Mouse (Mus musculus): ENCODE measurements at regions not wholly inside any gene's neighbourhood (a gene's known extent, or its start where the extent isn't known, plus 50 kb on each side); places are given as distances from the start of the nearest gene placed in this dataset.

DNA sequence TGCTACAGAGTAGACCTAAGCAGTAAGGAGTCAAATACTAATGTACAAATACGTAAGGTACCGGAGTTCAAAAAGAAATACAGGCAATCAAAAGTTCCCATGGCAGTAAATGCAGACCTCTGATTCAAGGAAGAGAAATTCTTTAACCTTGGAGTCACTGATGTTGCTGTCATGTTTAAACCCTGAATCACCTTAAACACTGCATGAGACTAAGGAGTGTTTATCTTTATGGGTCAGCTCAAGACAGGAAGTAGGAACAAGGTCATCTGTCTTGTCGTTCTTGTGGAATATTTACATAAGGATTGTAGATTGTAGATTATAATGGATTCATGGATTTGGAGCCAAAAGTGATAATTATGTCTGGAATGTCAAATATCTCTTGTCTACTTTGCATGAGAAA is 1708.7 kb upstream of the Slc10a2 start:
- DNase-seq (ENCODE audit: low spot score in 2 of 2): no peak

DNA sequence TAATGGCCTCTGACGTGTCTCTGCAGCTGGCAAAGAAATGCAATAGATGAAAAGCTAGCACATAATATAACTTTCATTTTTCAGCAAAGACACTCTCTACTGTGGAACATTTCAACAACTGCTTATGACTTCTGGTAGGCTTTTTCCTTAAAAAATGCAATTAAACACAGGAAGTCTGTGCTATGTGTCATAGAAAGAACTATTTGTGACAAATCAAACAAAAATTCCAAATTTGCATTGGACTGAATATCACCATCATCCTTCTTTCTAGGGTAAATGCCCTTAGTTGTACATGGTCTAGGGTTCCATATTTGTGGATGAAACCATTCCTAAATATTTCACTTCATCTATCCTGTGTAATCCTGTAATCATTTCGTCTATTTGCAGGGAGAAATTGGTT is 1702.0 kb upstream of the Slc10a2 start:
- DNase-seq (ENCODE audit: low spot score in 2 of 2): no peak

DNA sequence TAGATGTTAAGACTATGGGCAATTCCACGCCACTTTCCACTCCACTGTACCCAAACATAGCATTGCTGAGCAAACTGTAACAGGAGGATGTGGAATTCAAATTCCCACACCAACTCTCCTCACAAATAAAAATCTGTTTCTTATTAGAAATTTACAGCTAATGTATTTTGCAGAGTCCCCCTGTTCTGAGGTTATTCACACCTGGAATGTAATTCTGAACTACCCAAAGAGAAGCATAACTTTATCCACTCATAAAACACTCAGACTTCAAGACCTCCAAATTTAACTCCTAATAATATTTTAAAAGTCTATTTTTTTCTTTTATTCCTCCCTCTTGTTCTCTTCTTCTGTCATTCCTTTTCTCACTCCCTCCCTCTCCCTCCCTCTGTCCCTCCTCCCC is 1698.0 kb upstream of the Slc10a2 start:
- no peak for DNase-seq (ENCODE audit: low spot score in 2 of 2)

DNA sequence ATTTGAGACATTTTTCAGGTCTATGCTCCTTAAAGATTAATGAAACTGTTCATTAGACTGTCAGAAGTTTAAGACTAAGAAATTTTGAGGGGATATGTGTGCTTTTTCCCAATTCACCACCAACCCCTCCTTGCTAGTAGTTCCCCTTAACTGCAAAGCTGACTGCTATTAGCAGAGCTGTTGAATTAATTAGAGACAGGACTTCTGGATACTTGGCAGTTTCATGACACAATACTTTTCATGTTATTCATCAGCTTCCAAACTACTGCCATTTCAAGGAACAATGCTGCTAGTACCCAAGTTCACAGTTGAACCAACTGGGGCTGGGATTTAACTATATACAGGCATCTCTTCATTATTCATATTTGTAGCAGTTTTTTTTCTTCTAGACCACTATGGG is 1695.9 kb upstream of the Slc10a2 start:
- no peak for DNase-seq (ENCODE audit: low spot score in 2 of 2)

DNA sequence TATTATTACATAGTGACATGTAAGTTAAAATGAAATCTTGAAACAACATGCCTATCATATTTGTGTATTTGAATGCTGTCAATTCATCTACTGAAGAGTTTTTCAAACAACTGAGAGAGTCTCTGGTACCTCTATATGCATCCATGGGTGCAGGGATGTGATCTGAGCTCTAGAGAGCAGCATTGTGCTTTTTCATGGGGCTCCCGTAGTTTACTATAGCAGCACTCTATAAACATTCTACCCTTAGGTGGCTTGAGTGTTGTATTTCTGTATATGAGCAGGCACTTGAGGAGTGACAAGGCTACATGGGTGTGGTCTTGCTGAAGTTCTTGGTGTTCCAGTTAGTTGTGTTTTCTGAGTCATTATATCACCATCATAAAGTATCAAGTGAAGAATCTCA is 1683.9 kb upstream of the Slc10a2 start:
- no peak for DNase-seq (ENCODE audit: low spot score in 2 of 2)

DNA sequence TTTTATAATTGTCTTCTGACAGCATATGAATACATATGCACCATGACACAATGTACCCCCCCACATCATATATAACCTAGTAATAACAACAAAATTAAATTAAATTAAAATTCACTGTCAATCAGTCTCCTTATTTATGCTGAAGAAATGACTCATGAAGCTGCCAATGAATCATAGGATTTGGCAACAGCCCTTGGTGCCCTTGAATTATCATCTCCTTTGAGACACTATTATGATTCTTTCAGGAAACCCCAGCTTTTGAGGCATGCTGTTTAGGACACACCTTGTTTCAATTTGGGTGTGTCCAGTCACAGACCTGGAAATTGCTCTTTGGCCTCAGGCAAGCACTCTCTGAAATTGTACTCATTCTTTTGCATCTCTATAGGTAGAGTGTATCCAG is 1675.8 kb upstream of the Slc10a2 start:
- no peak for DNase-seq (ENCODE audit: low spot score in 2 of 2)

DNA sequence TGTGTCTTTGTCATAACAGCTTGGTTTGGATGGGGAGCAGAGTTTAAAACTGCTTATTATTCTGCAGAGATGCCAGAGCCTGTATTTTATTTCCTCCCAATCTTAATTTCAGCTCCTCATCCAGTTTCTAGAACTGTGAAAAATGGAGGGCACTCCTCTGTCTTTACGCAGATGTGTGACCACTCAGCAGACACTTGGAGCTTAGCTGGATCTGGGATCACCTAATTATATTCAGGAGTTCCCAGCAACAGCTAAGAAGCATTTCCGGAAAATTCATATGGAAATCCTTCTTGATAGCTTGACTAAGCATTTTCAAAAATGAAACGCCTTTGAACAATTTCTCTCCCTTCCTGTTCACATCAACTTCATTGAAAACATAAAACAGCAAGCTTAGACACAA is 1670.0 kb upstream of the Slc10a2 start:
- DNase-seq (ENCODE audit: low spot score in 2 of 2): no peak

DNA sequence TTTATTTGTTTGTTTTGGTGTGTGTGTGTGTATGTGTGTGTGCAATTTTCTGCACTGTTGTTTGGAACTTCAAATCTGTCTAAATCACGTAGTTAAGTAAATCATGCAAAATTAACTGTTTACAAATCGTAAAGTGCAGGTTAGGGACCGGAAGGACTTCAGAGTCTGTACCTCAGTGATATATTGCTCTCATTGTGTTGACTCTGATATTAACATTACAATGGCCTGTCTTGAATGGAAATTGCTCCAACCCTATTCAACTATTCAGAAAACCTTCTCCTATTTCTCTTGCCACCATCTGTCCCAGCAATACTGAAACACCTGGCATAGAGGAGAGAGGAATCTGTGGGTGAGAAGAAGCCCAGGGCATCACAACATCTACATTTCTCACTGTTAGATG is 1624.4 kb upstream of the Slc10a2 start:
- DNase-seq (ENCODE audit: low spot score in 2 of 2): no peak

DNA sequence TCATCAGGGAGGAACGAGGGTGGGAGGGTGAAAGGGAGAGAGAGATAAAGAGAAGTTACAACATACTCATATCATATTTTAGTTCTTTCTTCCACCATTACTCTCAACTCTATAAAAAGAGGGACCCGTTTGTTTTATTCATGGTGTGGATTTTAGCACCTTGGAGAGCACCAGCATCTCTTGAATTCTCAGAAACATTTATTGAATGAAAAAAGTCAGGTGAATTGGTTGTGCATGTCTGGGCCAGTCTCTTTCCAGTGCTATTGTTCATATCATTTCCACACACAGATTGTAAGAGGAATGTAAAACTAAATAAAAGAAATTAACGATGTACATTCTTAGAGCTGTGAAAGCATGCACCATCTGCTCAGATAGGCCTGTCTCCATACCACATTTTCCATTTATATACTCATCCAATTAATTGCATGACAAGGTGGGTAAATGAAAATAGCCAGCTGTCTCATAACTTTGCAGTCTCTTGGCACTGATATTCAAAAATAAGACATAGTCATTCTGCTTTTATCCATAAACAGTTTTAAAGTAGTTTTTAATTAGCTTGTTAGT is 1603.8 kb upstream of the Slc10a2 start:
- peak; percentile 6 to 13 for DNase-seq (ENCODE audit: low spot score in 2 of 2)

DNA sequence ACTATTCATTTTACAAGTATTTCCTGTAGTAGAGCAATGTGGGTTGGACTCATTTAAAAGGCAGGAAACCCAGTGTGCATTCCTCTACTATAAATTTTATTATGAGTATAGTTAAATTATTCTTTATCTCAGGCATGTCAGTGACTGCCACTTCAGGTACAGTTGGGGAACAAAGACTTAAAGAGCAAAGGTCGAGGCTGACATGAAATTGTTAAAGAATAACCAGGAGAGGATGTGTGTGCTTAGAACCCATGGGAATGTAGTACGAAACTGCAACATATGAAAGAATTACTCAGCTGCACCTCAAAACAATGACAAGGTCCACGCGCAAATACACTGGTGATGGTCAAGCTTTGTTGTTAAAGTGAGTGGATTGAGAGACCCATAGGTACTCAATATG is 1583.4 kb upstream of the Slc10a2 start:
- DNase-seq (ENCODE audit: low spot score in 2 of 2): no peak

DNA sequence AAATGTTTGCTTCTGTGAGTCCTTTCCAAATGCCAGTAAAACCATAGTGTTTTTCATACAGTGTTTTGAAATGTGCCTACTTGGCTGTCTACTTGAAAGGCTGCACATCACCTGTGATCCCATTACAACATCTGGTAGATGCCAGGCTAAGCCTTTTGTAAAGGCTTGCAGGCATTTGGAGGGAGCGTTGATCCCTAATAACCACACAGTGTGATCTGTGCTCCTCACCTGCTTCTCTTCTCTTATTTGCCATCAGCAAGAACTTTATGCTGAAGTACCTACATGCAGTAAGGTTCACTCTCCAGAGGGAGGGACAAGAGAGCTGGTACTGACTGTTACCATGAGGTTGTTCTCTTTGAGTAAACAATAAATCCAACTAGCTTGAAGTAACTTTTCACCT is 1553.7 kb upstream of the Slc10a2 start:
- no peak for DNase-seq (ENCODE audit: low spot score in 2 of 2)

DNA sequence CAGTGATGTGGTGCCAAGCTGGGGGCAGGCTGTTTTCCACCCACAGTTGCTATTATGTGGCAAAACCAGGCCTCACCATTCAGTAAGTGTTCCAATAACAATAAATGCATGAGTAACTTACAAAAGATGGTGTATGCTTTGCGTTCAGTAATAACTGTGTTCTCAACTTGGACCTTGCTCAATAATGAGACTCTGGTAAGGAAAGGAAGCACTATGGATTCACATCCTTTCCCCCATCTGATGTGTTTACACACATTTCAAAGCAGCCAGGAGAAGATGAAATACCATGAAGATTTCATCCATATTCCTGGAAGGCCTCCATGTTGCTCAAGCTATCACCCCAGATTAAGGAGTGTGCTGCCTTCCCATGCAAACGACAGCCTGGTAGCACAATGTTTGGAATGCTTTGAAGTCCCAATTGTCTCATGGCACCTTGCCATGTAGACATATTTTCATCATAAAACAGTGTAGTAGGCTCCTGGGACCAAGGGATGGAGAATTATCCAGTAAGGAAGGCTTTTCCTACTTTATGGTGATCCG is 1552.4 kb upstream of the Slc10a2 start:
- DNase-seq (ENCODE audit: low spot score in 2 of 2): no peak

DNA sequence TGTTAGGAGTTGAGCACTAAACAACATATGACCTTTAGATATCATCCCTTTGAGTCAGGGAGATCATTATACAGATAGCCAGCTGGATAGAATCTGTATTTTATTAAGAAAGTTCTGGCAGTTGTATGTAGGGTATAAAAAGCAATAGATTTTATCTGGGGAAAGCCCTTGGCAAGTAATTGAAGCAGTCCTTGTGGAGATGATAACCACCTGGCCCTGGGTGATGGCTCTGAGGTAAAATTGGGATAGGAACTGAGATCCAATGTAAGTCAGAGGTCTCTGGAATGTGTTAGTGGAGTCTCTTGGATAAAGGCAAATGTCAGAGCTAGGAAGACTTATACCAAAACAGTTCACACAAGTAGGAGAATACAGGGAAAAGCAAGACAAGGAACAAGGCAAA is 1547.0 kb upstream of the Slc10a2 start:
- DNase-seq (ENCODE audit: low spot score in 2 of 2): no peak

DNA sequence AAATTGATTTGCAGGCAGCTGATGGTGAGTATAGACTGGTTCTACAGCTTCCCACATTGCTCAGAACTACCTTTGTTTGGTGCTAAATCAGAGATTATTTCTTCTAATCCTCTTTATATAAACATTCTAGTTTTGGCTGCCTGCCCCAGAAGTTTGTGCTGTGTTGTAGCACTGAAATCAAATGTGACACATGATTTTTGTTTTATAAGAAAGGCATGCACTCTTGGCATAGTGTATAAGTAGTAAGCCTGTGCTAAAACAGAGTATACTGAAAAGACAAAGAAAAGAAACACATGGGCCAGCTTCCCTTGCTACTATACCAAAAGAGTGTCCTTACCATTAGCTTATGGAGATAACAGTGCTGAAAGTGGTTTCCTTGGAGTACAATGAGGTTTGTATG is 1542.9 kb upstream of the Slc10a2 start:
- no peak for DNase-seq (ENCODE audit: low spot score in 2 of 2)

DNA sequence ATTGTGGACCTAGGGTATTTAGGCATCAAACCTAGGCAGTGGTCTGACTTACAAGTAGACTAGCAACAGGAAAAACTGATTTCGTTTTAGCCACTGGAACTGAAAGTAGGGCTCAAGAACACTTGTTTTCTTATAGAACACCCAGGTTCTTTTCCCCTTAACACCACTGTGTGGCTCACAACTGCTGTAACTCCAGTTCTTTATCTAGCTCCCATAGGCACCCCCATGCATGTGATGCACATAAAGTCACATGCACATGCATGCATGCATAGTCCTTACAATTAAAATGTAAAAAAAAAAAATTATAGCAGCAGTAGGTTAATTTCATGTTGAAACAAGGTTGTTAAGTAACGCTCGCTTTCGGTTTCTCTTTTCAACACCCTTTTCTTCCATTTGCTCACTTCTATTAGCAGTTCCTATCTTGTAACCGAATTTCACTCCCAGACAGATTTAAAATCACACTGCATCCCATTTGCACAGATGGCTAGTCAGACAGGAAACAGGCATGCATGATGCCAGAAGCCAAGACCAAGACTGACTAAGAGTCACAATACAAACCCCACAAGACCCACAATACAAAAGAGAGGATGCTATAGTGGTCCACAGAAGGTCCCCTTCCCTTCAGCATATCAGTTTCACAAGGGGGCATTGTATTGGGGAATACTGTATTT is 1540.3 kb upstream of the Slc10a2 start:
- DNase-seq (ENCODE audit: low spot score in 2 of 2): no peak

DNA sequence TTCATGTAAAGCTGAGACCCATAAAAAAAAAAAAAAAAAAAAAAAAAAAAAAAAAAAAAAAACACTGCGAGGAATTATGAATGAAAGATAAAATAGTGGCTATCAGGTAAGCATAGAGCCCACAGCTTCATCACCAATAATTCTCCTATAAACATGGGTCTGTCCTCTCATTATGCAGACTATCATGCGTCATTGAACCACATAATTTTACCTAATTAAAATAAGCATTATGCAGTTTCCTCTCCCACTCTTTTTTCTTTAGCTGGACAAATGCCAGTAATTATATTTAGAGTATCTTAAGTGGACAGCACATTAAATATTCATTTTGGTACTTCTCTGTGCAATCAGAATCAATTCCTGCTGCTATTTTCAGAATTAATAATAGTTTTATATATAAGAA is 1539.2 kb upstream of the Slc10a2 start:
- no peak for DNase-seq (ENCODE audit: low spot score in 2 of 2)

DNA sequence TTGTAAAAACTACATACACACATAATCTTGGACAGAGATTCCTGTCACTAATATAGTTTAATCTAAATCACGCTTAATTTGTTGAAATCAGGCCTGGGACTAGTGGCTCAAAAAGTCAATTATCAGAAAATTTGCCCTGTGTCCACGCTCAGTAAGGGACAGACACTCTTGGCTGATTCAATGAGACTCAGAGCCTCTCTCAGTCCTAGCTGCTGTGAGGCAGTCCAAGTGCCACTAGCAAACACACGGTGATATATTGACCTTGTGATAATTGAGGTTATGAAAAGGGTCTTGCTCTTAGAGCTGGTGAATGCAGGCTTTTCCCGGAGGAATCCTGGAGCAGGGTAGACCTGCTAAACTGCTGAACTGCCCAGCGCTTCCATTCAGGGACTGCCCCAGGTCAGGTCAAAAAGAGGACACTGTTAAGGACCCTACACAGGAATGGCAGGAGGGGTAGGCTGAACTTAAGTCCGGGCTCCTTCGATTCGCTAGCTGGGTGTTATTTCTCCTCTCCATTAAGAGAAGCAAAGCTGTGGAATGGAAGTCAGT is 1521.9 kb upstream of the Slc10a2 start:
- DNase-seq (ENCODE audit: low spot score in 2 of 2): no peak

DNA sequence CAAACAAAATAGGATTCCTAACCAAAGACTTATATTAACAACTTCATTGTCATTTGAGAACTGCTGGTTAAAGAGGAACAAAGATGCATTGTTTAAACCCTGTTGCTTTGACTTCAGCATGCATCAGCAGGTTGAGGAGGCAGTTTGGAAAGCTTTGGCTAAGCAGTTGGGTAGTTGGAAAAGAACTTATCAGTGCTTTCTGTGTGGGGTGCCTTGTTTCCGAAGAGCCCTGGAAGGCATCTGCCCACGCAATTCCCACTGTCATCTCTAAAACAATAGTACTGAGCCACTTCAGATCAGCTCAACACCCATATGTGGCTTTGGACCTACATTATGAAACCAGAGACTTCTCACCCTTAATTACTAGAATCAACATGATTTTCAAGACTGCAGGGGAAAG is 1503.7 kb upstream of the Slc10a2 start:
- no peak for DNase-seq (ENCODE audit: low spot score in 2 of 2)

DNA sequence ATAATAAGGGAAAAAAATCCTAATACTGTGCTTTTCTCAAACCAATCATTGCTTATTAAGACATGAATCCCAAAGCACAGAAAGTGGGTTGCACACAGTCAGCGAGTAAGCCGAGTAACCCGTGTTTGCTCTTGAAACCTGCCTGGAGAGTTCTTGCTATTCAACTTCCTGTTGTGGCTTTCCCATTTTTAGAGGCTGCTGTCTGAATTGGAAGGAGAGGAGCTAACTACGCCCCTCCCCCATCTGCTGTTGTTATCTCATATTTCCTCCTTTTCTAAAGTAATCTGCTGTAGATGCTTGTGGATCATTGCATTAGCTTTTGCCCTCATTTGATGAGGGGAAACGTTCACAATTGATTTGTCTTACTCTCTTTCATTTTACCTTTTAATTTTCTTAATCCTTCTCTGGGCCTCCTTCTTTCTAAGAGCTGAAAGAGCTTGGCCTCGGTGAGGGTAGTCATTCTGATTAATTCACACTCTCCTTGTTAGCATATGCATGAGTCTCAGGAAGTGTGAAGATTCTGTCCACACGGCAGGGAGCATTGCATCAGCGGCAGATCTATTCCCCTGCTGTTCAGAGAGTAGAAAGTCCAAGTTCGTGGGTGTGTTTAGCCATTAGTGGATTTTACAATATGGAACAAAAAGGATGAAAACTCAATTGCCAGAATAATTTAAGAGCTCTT is 1501.8 kb upstream of the Slc10a2 start:
- peak; percentile 27 to 55 for DNase-seq (ENCODE audit: low spot score in 2 of 2)

DNA sequence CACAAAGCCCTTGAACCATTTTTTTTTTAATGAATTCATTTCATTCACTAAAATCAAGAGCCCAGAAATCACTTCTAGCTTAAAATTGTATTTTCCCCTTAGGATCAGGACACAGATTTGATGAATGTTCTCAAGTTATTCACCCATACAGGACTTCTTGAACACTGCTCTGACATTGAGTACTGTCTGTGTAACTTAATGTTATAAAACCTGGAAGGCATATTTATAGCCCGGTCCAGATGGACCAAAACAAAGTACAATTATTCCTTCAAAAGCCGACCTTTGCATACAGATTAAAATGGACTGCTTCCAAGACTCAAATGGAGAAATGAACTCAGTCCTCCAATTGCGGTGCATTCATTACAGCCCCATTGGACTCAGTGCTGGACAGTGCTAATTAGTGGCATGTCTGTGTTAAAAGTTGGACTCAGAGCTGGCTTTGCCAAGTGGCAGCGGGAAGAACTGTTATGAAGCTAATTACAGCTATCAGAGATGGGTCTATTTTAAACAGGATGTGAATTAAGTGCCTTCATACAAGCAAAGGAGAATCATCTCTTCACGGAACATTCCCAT is 1499.2 kb upstream of the Slc10a2 start:
- peak; percentile 4 to 24 for DNase-seq (ENCODE audit: low spot score in 2 of 2)

DNA sequence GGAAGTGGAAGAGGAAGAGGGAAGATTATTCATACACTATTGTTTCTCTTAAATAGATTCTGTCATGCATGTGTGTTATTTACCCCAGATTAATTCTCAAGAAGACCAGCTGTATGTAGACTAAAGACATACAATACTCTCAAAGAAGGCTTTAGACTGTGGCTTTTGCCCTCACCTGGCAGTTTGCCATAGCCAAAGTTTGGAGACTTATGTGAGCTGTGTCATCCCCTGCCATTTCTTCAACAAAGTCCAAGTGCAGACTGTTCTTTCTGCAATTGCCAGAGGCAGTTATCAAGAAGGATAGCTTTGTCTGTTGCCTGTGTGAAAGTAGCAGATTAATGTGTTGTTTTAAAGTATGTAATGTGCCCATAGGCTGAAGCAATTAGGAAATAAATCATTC is 1485.0 kb upstream of the Slc10a2 start:
- no peak for DNase-seq (ENCODE audit: low spot score in 2 of 2)

DNA sequence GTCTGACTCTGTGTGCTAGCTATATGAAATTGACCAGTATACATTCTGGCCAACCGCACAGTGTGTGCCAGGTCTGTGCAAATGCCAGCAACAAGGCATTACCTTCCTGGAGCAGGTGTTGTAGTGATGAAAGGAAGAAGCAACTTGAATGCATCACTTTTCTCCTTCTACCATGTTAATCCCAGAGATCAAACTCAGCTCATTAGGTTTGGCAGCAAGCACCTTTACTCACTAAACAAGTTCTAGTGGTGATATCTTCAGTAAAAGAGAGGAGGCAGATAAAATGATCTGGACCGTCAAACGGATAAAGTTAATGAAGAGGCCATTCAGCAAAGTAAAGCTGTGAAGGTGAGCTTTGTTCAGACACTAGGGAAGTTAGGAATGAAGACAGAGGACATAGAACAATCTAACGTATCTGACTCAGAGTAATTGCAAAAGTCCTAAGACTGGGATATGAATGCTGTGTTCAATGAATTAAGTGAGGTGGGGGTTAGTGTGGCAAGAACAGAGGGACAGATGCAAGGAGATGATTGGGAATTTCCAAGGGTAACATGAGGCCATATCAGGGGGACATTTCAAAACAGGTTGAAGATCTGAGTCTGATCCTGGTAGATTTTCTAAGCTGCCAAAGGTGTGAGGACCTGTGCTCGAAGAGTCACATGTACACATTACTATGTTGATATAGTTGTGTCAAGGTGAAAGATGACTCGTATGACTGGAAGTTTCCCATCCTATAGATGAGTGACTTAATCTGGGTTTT is 1478.4 kb upstream of the Slc10a2 start:
- DNase-seq (ENCODE audit: low spot score in 2 of 2): no peak

Data from left cerebral cortex, adult 9 months (tissue).